Mouse (Mus musculus): Measurements from ENCODE around the gene Necab2. TPM values are rescaled to one million over a fixed set of nuclear protein-coding genes. Genes with fewer than 3 reads are reported as not detected.

Necab2 gene
- total RNA-seq, 2 experiments from 2014 or later: 9.4 to 11.9 TPM

- DNase-seq: no peak
Observed at GRCm38 (mm10) chr8:119449627-119450026, 3.1 kb downstream of the Necab2 start.

- DNase-seq: no peak
Observed at GRCm38 (mm10) chr8:119451131-119451530, 4.6 kb downstream of the Necab2 start.

GRCm38 (mm10) chr8:119452919-119453318, 6.4 kb downstream of the Necab2 start:
- no peak for DNase-seq

- DNase-seq: no peak
Observed at GRCm38 (mm10) chr8:119456045-119456444, 9.5 kb downstream of the Necab2 start.

- DNase-seq: peak; percentile 36
Observed at GRCm38 (mm10) chr8:119459724-119460123, 13.2 kb downstream of the Necab2 start.

- DNase-seq: peak; percentile 37
Observed at GRCm38 (mm10) chr8:119461356-119461755, 14.8 kb downstream of the Necab2 start.

GRCm38 (mm10) chr8:119463709-119464108, 17.2 kb downstream of the Necab2 start:
- DNase-seq: no peak

- peak; percentile 41 for DNase-seq
Observed at GRCm38 (mm10) chr8:119466105-119466504, 19.6 kb downstream of the Necab2 start.

- DNase-seq: no peak
Observed at GRCm38 (mm10) chr8:119466794-119467193, 20.3 kb downstream of the Necab2 start.

- no peak for DNase-seq
Observed at GRCm38 (mm10) chr8:119468091-119468490, 21.6 kb downstream of the Necab2 start.

GRCm38 (mm10) chr8:119478684-119479083, 32.2 kb downstream of the Necab2 start:
- no peak for DNase-seq

GRCm38 (mm10) chr8:119484145-119484896, 37.8 kb downstream of the Necab2 start:
- DNase-seq: no peak

- no peak for DNase-seq
Observed at GRCm38 (mm10) chr8:119487093-119487492, 40.6 kb downstream of the Necab2 start.

- peak; percentile 79 for DNase-seq
Observed at GRCm38 (mm10) chr8:119496848-119497247, 50.3 kb downstream of the Necab2 start.

GRCm38 (mm10) chr8:119499836-119500235, 53.3 kb downstream of the Necab2 start:
- DNase-seq: no peak

- DNase-seq: no peak
Observed at GRCm38 (mm10) chr8:119501598-119501997, 55.1 kb downstream of the Necab2 start, which contains the start of gene Slc38a8. Gene Slc38a8, minus strand, starts transcription at chr8:119501698.

GRCm38 (mm10) chr8:119502111-119502510, 55.6 kb downstream of the Necab2 start:
- no peak for DNase-seq

GRCm38 (mm10) chr8:119503191-119503767, 56.8 kb downstream of the Necab2 start:
- no peak for DNase-seq

- DNase-seq: no peak
Observed at GRCm38 (mm10) chr8:119505488-119505887, 59.0 kb downstream of the Necab2 start.

GRCm38 (mm10) chr8:119506106-119506505, 59.6 kb downstream of the Necab2 start:
- DNase-seq: no peak

GRCm38 (mm10) chr8:119510471-119510870, 64.0 kb downstream of the Necab2 start:
- no peak for DNase-seq

GRCm38 (mm10) chr8:119511722-119512121, 65.2 kb downstream of the Necab2 start:
- no peak for DNase-seq

- no peak for DNase-seq
Observed at GRCm38 (mm10) chr8:119513405-119513804, 66.9 kb downstream of the Necab2 start.

GRCm38 (mm10) chr8:119514940-119515339, 68.4 kb downstream of the Necab2 start:
- DNase-seq: no peak
